Mouse (Mus musculus) lung, postnatal 0 days (tissue): Measurements from ENCODE around the gene Slc25a33.

Experiments used
- CTCF ChIP-seq: IDR thresholded peaks from 2 replicates; pipeline ENCODE4 v1.5.1; 2016; ENCODE audit warnings: antibody characterized with exemption, mild to moderate bottlenecking
- EP300 ChIP-seq: IDR thresholded peaks from 2 replicates; pipeline ENCODE4 v1.6.1; 2016; ENCODE audit warnings: antibody characterized with exemption, mild to moderate bottlenecking, control low read depth

- TF ChIP-seq EP300 (no peak), CTCF (no peak)
Observed at GRCm38 (mm10) chr4:149722104-149723020, 51.7 kb downstream of the Slc25a33 start.
